Mouse (Mus musculus): Measurements from ENCODE around the gene Ank3.

DNA sequence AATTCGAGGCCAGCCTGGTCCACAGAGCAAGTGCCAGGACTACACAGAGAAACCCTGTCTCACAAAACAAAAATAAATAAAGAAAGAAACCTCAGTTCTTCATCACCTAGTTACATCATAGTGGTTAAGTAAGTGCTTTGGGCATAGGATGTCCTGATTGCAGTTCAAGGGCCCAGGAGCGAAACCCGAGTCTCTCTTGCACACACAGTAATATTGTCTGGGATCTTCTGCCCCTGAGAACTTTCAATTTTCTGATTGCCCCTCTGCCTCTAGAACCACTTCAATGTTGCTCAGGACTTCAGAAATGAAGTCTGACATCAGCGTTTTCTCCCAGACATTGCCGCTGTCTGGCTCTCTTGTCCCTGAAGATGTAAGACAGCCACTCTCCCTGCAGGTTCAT is 91.6 kb downstream of the Ank3 start:
- TF ChIP-seq CTCF (conservative IDR thresholded peaks at IDR 0.05; ENCODE audit: low read length), result no peak
- TF ChIP-seq NANOG (IDR thresholded peaks at IDR 0.05; ENCODE audit: borderline replicate concordance, low read length), result no peak
- TF ChIP-seq POU5F1 (IDR thresholded peaks at IDR 0.05; ENCODE audit: borderline replicate concordance, low read length), result no peak

Measured in E14TG2a.4 (cell line).